9 mouse cellular contexts compared by ENCODE assay signal in the genomic region with DNA sequence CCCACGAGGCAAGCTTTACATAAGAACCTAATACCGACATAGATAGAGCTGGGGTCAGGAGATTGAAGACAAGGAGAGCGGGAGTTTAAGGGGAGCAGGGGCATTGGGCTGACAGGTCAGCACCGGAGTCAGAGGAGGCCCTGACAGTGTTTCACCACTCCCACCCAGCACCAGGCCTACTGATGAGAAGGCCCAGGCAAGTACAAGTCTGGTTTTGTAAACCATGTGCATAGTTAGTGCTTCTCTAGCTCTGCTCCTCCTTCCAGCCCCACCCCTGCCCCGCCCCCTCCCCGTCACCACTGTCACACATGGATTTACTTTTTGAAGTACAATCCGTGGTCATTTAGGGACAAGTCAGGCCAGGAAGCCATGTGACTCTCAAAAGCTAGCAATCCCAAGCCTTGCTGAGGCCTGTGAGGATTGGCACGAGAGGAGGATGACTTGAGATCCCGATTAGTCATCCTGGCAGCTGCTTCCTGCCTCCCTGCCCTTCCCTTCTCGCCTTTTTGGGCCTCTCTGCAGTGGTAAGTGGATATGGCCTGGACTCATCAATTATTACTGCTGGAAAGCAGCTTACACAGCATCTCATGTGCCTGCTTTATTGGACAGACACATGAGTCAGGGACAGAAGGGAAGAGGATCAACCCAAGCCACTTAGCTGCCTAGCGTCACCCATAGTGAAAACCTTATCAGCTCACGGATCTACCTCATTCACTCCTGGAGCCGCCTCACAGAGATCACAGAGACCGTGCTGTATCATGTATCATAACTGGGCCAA. TPM values are rescaled to one million over a fixed set of nuclear protein-coding genes. Genes with fewer than 3 reads are reported as not detected.
DNase-seq lines count a peak whose midpoint lies in the region; ATAC-seq and TF ChIP-seq lines count a peak whose summit lies in the region.
"Had no signal": no experiment of that assay in that cellular context is flagged by ENCODE, and none has a peak within 500 bp of the region (broad histone marks: within the 10 kb centered on the region; RNA-seq: fewer than 3 reads in every experiment).

No protein-coding gene starts in this region.

- no peaks in the 10 kb centered on the region for H3K27me3 ChIP-seq in kidney, postnatal 0 days (ENCODE audit: insufficient read depth, low read length)

- DNase-seq in urinary bladder, postnatal 25 days (ENCODE audit: low spot score), result peak; percentile 27
- no peak for DNase-seq in urinary bladder, adult 2 months (ENCODE audit: low spot score)
- DNase-seq in gastrocnemius, postnatal 10 days, result peak; percentile 61
- peak; percentile 79 for DNase-seq in kidney, postnatal 0 days (ENCODE audit: low spot score)
- peak; percentile 97 for DNase-seq in skeletal muscle tissue, adult 2 months (ENCODE audit: low read depth, low spot score)
- DNase-seq in left cerebral cortex, postnatal 14 days (ENCODE audit: low spot score in 2 of 2), result no peak
- no peak for DNase-seq in cerebellum, postnatal 14 days

- no peaks in the 10 kb centered on the region for H3K9me3 ChIP-seq in kidney, postnatal 0 days (replicated peaks; ENCODE audit: low read length)

- 36% methylated on average over 14 of the region's 14 CpGs for WGBS in kidney, postnatal 0 days

- peak; percentile 44 for ATAC-seq in kidney, postnatal 0 days (replicated peaks; ENCODE audit: low FRiP score, low read depth)
- no peak for ATAC-seq in erythroblast, adult 5-6 weeks (replicated peaks; ENCODE audit: low FRiP score, poor library complexity, severe bottlenecking)

- intact Hi-C loops in left cerebral cortex, postnatal 14 days (cut with DNase I), result no loop called here

- no peak overlapping the region for H3K9ac ChIP-seq in kidney, postnatal 0 days (ENCODE audit: low read depth, low read length)

- no peak overlapping the region for H3K4me2 ChIP-seq in kidney, postnatal 0 days (ENCODE audit: low read length)

- H3K27ac ChIP-seq in kidney, postnatal 0 days, result no peak overlapping the region

- no peak for TF ChIP-seq CTCF in kidney, postnatal 0 days (IDR thresholded peaks at IDR 0.05; ENCODE audit: low read depth)

- H3K36me3 ChIP-seq in kidney, postnatal 0 days (ENCODE audit: insufficient read depth, low read length), result no peaks in the 10 kb centered on the region

- H3K4me3 ChIP-seq in kidney, postnatal 0 days (replicated peaks; ENCODE audit: low read depth, low read length), result no peak overlapping the region

- 0 out of 2 replicates have a peak, but pooled peaks cover 6% of the 10 kb centered on the region for H3K4me1 ChIP-seq in kidney, postnatal 0 days (replicated peaks; ENCODE audit: insufficient read depth, low read length)

RNA-seq across cellular contexts. Expression of gene Mat2a, which starts 34.1 kb away (rescaled TPM):
- polyA plus RNA-seq in urinary bladder, adult 2 months (2012; rRNA removed), result 176 and 243 TPM in 2 replicates
- 100 to 1,000 TPM; 200 to 249 TPM for total RNA-seq in gastrocnemius, postnatal 10 days (2021)
- polyA plus RNA-seq in kidney, postnatal 0 days (2015; fragmentation: Nextera tagmentation; extraction: Ambion mirVana), result 320 and 335 TPM in 2 replicates
- 100 to 1,000 TPM; 170 to 173 TPM for total RNA-seq in left cerebral cortex, postnatal 14 days (2021)
- 77.8 and 93.8 TPM in 2 replicates for total RNA-seq in erythroblast, adult 5-6 weeks (2015; ENCODE audit: low replicate concordance)
- total RNA-seq in erythroblast, adult 5-6 weeks (2017; ENCODE audit: low replicate concordance), result 44.9 and 67.3 TPM in 2 replicates

RNA-seq across cellular contexts. Expression of gene Sh2d6, which starts 48.1 kb away (rescaled TPM):
- 2.2 and 2.8 TPM in 2 replicates for polyA plus RNA-seq in urinary bladder, adult 2 months (2012; rRNA removed)
- total RNA-seq in gastrocnemius, postnatal 10 days (2021), result under 1 TPM; 0.54 to 0.79 TPM
- 0.10 TPM in 1 of 2 replicates, not detected in the other for polyA plus RNA-seq in kidney, postnatal 0 days (2015; fragmentation: Nextera tagmentation; extraction: Ambion mirVana)
- total RNA-seq in left cerebral cortex, postnatal 14 days (2021), result under 1 TPM; 0.70 to 0.92 TPM
- total RNA-seq in erythroblast, adult 5-6 weeks (2015; ENCODE audit: low replicate concordance), result not detected in 2 replicates
- total RNA-seq in erythroblast, adult 5-6 weeks (2017; ENCODE audit: low replicate concordance), result not detected in 2 replicates
- polyA plus RNA-seq: liver, embryonic 16.5 days had no signal

RNA-seq across cellular contexts. Expression of gene Ggcx, which starts 59.3 kb away (rescaled TPM):
- polyA plus RNA-seq in urinary bladder, adult 2 months (2012; rRNA removed), result 27.3 and 31.4 TPM in 2 replicates
- total RNA-seq in gastrocnemius, postnatal 10 days (2021), result 10 to 100 TPM; 15.1 to 21.9 TPM
- 19.1 and 21.7 TPM in 2 replicates for polyA plus RNA-seq in kidney, postnatal 0 days (2015; fragmentation: Nextera tagmentation; extraction: Ambion mirVana)
- total RNA-seq in left cerebral cortex, postnatal 14 days (2021), result 10 to 100 TPM; 22.3 to 23.1 TPM
- total RNA-seq in erythroblast, adult 5-6 weeks (2015; ENCODE audit: low replicate concordance), result 1.3 and 5.0 TPM in 2 replicates
- 0.85 and 2.1 TPM in 2 replicates for total RNA-seq in erythroblast, adult 5-6 weeks (2017; ENCODE audit: low replicate concordance)

Comparison
In these comparisons a context has a peak if more than half of its experiments do, and no peak if none do; other contexts are left out.
1. DNase-seq: peak in urinary bladder, postnatal 25 days (single experiment), gastrocnemius, postnatal 10 days (single experiment), kidney, postnatal 0 days (single experiment) and skeletal muscle tissue, adult 2 months (single experiment); none in urinary bladder, adult 2 months (single experiment), left cerebral cortex, postnatal 14 days (0 of 2) and cerebellum, postnatal 14 days (0 of 2).